Mouse (Mus musculus) kidney, adult 2 months (tissue): ENCODE measurements around the gene Mapkapk3. TPM values are rescaled to one million over a fixed set of nuclear protein-coding genes. Genes with fewer than 3 reads are reported as not detected.

ENCODE experiments used
- DNase-seq: peaks from one replicate; pipeline ENCODE4 v3.0.0; 2021
- H3K27ac ChIP-seq: fragments of 200-500 bp; 2 replicates; pipeline ENCODE4 v1.5.1; 2012; ENCODE audit warnings: low read depth, low read length, control low read depth, inconsistent platforms; ENCODE audit not compliant: insufficient read depth
- H3K27me3 ChIP-seq: fragments of 200-500 bp; replicated peaks from 2 replicates; pipeline ENCODE4 v1.6.1; 2012; ENCODE audit warnings: mild to moderate bottlenecking, moderate library complexity, low read length, inconsistent platforms; ENCODE audit not compliant: control insufficient read depth, insufficient read depth
- H3K36me3 ChIP-seq: fragments of 200-500 bp; 2 replicates; pipeline ENCODE4 v1.6.1; 2012; ENCODE audit warnings: mild to moderate bottlenecking, moderate library complexity, low read length, inconsistent platforms; ENCODE audit not compliant: control insufficient read depth, insufficient read depth
- H3K4me1 ChIP-seq: fragments of 200-500 bp; 2 replicates; pipeline ENCODE4 v1.6.1; 2011; ENCODE audit warnings: low read length; ENCODE audit not compliant: control insufficient read depth, insufficient read depth
- H3K4me3 ChIP-seq: fragments of 200-500 bp; 2 replicates; pipeline ENCODE4 v1.5.1; 2011; ENCODE audit warnings: mild to moderate bottlenecking, low read depth, low read length, control low read depth; ENCODE audit not compliant: insufficient read depth
- CTCF ChIP-seq: fragments of 200-500 bp; conservative IDR thresholded peaks from 2 replicates; pipeline ENCODE4 v1.5.1; 2011; ENCODE audit warnings: low read depth, mild to moderate bottlenecking, control low read depth, low read length, moderate library complexity, mixed read lengths; ENCODE audit not compliant: insufficient read depth, insufficient read length
- POLR2A ChIP-seq: fragments of 200-500 bp; IDR thresholded peaks from one replicate; pipeline ENCODE4 v1.6.1; 2011; ENCODE audit warnings: low read depth, low read length, control low read depth
- WGBS: fragments of 180-500 bp; shearing (Covaris S2); methylation state at CpG from one replicate; pipeline ENCODE4 v1.1.7; 2018; 5-methylcytosine and 5-hydroxymethylcytosine counted together
- polyA plus RNA-seq: library from polyadenylated mRNA; depleted of rRNA; stranded (reverse); fragments of >200 nt; gene quantifications from 2 replicates; pipeline ENCODE4 v1.2.3, GENCODE M21; 2012

The Mapkapk3 gene
- polyA plus RNA-seq, 1 experiment, result 24.3 TPM

DNA sequence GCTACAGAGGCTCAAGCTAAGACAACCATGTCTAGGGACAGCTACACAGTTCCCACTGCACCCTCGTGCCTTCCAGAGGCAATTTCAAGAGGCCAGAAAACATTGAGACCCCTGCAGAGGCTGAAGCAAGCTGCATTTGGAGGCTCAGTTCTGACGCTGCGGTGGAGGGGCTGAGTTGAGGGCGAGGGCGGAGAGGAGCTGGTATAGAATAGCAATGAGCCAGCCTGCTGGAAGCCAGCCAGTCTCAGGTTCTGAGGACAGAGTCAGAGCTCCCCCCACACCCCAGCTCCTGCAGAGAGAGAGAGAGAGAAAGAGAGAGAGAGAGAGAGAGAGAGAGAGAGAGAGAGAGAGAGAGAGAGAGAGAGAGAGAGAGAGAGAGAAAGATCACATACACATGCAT, 37.5 kb downstream of the Mapkapk3 start:
- H3K27ac ChIP-seq, result no peak overlapping the region
- WGBS, result 27% methylated on average over 5 of the region's 5 CpGs
- peaks cover 3% of the 10 kb centered on the region; the same call in 1 of the 2 replicates for H3K4me1 ChIP-seq
- no peaks in the 10 kb centered on the region for H3K27me3 ChIP-seq
- H3K4me3 ChIP-seq, result no peak overlapping the region
- H3K36me3 ChIP-seq, result no peaks in the 10 kb centered on the region
- no peak for TF ChIP-seq POLR2A
- DNase-seq, result peak; percentile 8

DNA sequence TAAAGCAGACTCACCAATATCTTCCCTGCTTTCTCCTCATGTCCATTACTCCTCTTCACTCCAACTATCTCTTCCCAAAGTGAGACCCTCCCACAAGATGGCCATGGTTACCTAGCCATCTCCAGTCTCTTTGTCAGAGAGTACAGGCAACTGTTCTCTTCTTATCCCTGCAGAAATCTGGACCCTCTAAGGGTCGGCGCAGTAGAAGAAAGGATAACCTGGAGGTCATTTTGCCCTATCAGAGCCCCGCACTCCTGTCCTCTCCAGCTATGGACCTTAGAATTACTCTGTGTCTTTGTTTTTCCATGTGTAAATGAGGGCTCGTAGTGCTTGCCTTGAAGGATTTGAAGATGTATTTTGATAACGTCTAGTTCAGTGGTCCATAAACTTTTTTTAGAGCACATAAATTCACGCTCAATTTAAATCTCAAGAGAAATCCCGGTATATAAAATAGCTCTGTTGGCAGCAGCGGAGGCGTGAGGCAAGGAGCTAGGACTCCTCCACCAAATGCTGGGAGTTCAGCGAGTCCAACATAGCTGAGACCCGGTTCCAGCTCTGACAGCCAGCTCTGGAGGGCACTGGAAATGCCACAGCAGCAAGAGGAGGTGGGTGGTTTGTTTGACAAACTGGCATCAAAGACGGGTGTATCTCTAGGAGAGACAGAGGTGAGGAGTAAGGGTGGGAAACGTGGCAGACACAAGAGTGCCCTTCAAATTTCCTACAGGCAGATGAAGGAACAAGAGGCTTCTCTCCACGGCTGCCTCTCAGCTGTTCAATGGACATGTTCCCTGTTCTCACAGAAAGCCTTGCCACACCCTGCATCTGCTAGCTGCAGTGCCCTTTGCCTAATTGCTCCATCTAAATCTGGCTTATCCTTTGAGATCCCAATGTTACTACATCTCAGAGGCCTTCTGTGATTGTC, 39.0 kb downstream of the Mapkapk3 start:
- Histone ChIP-seq H3K27ac (no peak overlapping the region), H3K4me1 (peaks cover 3% of the 10 kb centered on the region; the same call in 1 of the 2 replicates), H3K4me3 (no peak overlapping the region), H3K27me3 (no peaks in the 10 kb centered on the region), H3K36me3 (no peaks in the 10 kb centered on the region)
- TF ChIP-seq POLR2A (no peak), CTCF (no peak)
- no peak for DNase-seq
- WGBS, result 63% methylated on average over 14 of the region's 14 CpGs

DNA sequence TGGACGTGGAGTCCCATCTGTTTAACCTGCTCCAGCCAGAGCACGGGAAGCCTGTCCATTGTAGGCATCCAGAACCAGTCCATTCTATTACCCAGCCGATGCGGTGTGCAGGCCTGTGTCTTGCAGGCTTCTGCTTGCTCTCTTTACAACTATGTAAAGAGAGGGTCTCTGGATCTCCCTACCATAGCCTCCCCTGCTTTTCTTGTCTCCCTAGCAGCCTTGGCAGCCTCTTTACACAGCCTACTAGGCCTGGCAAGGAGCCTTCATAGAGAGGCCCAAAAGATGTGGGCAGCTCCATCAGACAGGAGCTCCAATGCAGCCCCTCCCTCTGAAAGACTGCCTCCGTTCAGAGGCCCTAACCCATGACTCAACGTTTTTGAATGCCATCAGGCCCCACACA, 40.5 kb downstream of the Mapkapk3 start:
- 77% methylated on average over 6 of the region's 6 CpGs for WGBS
- H3K27ac ChIP-seq, result no peak overlapping the region
- TF ChIP-seq POLR2A (no peak), CTCF (no peak)

DNA sequence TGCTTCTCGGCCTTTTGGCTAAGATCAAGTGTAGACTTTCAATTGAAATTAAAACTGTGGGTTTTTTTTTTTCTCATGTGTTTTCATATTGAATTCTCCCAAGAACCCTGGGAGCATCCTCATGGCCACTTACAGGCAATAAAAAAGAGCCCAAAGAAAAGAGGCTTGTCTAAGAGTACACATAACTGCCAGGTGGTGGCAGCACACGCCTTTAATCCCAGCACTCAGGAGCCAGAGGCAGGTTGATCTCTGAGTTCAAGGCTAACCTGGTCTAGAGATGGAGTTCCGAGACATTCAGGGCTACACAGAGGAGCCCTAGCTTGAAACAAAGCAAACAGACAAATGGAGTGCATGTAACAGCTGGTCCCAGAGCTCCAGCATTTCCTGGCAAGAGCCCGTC, 43.5 kb downstream of the Mapkapk3 start:
- 66% methylated on average over 4 of the region's 4 CpGs for WGBS
- TF ChIP-seq CTCF (peak; percentile 66), POLR2A (no peak)
- H3K27ac ChIP-seq, result no peak overlapping the region
- peak; percentile 36 for DNase-seq
- no peaks in the 10 kb centered on the region for H3K4me1 ChIP-seq
- no peak overlapping the region for H3K4me3 ChIP-seq
- H3K27me3 ChIP-seq, result no peaks in the 10 kb centered on the region
- no peaks in the 10 kb centered on the region for H3K36me3 ChIP-seq

More for the DNA sequence above, 40.5 kb downstream of the Mapkapk3 start:
- Histone ChIP-seq H3K4me1 (no peaks in the 10 kb centered on the region), H3K4me3 (no peak overlapping the region), H3K36me3 (no peaks in the 10 kb centered on the region), H3K27me3 (no peaks in the 10 kb centered on the region)
- DNase-seq, result no peak

DNA sequence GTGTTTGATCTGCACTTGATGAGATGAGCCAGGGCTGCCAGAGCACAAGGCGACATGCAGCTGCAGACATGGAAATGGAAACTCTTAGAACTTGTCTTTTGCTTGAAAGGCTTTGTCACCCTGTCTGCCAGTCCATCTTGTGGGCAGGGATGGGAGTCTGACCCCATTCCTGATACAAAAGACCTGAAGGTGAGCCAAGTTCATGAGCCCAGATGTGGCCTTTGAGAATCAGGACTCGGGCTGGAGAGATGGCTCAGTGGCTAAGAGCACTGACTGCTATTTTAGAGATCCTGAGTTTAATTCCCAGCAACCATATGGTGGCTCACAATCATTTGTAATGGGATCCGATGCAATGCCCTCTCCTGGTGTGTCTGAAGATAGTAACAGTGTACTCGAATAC, 44.4 kb downstream of the Mapkapk3 start:
- no peaks in the 10 kb centered on the region for H3K27me3 ChIP-seq
- TF ChIP-seq POLR2A, result no peak
- TF ChIP-seq CTCF, result no peak
- DNase-seq, result no peak
- no peaks in the 10 kb centered on the region for H3K4me1 ChIP-seq
- no peaks in the 10 kb centered on the region for H3K36me3 ChIP-seq
- H3K4me3 ChIP-seq, result no peak overlapping the region
- 82% methylated on average over 4 of the region's 4 CpGs for WGBS
- H3K27ac ChIP-seq, result no peak overlapping the region

DNA sequence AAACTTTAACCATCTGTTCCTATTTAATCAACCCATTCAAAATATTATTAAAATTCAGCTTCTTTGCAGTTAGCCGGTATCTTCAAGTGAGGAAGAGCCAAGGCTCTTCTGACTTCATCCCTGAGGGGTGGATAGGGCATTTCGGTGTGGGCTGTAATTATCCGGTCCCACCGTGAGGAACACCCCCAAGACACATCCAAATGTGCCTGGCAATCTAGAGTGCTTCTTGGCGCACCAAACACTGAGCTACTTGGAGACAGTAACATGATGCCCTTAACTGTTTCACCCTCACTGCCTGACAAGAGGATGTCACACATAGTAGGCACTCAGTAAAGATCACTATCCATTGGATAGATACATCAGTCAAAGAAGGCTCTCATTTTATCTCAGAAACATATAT, 53.5 kb downstream of the Mapkapk3 start:
- no peak for DNase-seq
- H3K36me3 ChIP-seq, result no peaks in the 10 kb centered on the region
- WGBS, result 54% methylated on average over 5 of the region's 5 CpGs
- no peak overlapping the region for H3K4me3 ChIP-seq
- TF ChIP-seq POLR2A, result no peak
- TF ChIP-seq CTCF, result no peak
- H3K27ac ChIP-seq, result no peak overlapping the region
- peaks cover 5% of the 10 kb centered on the region for H3K27me3 ChIP-seq
- no peaks in the 10 kb centered on the region for H3K4me1 ChIP-seq

DNA sequence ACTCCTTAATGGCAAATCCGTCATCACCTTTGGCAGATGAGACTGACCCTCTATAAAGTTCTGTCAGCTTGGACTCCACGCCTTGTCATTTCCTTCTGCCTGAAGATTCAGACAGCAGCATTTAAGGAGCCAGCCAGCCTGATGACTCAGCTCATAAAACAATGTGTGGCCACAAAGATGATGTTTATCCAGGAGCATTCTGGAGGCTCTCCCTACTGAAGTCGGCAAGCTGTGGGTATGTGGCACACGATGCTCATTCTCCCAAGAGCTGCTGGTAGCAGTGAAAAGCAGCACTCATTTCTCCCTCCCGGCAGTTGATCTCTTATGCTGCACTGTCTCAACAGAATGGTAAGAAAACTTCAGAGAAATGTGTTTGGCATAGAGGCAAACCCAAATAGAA, 54.4 kb downstream of the Mapkapk3 start:
- no peaks in the 10 kb centered on the region for H3K36me3 ChIP-seq
- H3K27me3 ChIP-seq, result peaks cover 8% of the 10 kb centered on the region
- H3K27ac ChIP-seq, result no peak overlapping the region
- H3K4me1 ChIP-seq, result no peaks in the 10 kb centered on the region
- no peak overlapping the region for H3K4me3 ChIP-seq
- TF ChIP-seq POLR2A, result no peak
- no peak for TF ChIP-seq CTCF
- no peak for DNase-seq
- 31% methylated on average over 5 of the region's 5 CpGs for WGBS
